Mouse (Mus musculus) heart, postnatal 36 days (tissue): ENCODE results near the gene Cdh13. TPM values are rescaled to one million over a fixed set of nuclear protein-coding genes. Genes with fewer than 3 reads are reported as not detected.
A peak's percentile ranks its signal among the peaks of the same experiment; 100 is the strongest.

Experiments used
- DNase-seq, 2 experiments: peaks; one replicate each; pipeline ENCODE4 v3.0.0; 2021 to 2022
- intact Hi-C: fragments of 180-260 bp; cut with DNase I; formaldehyde crosslinking; loops from one replicate; pipeline ENCODE4 v1.15.1; 2025
- total RNA-seq, 2 experiments: library from RNA; stranded (reverse); gene quantifications; 2 replicates each; pipeline ENCODE4 v1.2.3; 2021

Cdh13 gene
- total RNA-seq, 2 experiments from 2014 or later: 182 to 204 TPM

GRCm38 (mm10) chr8:119358836-119359235 lies 1075.3 kb downstream of the Cdh13 start:
- intact Hi-C loops: no loop called here
- DNase-seq: peak; percentile 47 to 69

- no peak for DNase-seq
Observed at GRCm38 (mm10) chr8:119360686-119361295, 1077.3 kb downstream of the Cdh13 start.

More at GRCm38 (mm10) chr8:119360686-119361295, 1077.3 kb downstream of the Cdh13 start:
- intact Hi-C loops: no loop called here
